Mouse (Mus musculus): Measurements from ENCODE around the gene Polr1b.

The Polr1b gene

DNA sequence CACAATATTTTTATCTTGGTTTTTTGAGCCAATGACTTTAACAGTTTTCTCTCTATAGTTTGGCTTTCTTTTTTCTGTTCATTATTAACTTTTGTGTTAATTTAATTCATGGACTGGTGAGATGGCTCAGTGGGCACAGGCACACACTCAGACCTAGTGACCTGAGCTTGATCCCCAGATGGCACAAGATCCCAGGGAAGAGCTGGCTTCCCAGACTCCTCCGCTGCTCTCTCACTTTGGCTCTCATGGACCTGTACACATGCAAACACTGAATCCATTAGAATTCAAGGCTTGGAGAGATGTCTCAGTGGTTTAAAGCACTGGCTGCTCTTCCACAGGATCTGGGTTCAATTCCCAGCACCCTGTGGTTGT lies 15.6 kb downstream of the Polr1b start:
- DNase-seq (ENCODE audit: low spot score in 2 of 2), result no peak

DNA sequence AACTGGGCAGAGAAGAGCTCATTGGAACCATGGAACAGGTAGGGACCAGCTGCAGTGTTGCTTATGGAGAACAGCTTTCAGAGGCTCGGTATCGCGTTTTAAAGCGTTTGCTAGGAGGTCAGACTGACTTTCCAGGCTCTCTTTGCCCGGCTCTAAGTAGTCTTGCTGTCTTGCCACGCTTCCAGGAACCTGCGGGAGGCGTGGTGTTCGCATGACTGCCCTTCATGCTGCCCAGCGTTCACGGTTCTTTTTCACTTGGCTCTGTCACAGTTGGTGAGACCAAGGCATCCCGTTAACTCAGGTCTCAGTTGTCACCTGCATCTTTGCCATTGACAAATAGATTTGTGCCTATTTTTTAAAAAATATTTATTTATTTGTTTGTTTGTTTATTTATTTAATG lies 17.3 kb downstream of the Polr1b start:
- no peak for DNase-seq (ENCODE audit: low spot score in 2 of 2)

DNA sequence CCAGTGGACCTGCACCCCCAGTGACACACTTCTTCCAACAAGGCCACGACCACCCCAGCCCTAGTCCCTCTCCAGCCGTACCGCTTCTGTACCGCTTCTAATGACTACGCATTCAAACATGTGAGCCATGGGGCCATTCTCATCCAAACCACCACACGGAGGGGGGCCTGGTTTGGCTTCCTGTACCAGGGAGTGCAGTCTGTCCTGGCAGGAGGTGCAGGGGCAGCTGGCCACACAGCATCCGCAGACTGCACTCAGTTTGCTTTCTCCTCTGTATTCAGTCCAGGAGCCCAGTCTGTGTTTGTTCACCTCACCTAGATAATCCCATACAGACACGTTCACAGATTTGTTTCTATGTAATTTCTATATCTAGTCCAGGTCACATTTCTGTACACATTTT lies 21.2 kb downstream of the Polr1b start:
- DNase-seq (ENCODE audit: low spot score in 2 of 2), result no peak

GRCm38 (mm10) chr2:129129412-129129929 lies 28.7 kb downstream of the Polr1b start, which contains the start of gene Chchd5:
Gene Chchd5 (plus strand): TSS chr2:129129700.
- DNase-seq (ENCODE audit: low spot score in 2 of 2), result peak; percentile 85 to 92

GRCm38 (mm10) chr2:129129987-129130545 lies 29.3 kb downstream of the Polr1b start:
- DNase-seq (ENCODE audit: low spot score in 2 of 2), result no peak

DNA sequence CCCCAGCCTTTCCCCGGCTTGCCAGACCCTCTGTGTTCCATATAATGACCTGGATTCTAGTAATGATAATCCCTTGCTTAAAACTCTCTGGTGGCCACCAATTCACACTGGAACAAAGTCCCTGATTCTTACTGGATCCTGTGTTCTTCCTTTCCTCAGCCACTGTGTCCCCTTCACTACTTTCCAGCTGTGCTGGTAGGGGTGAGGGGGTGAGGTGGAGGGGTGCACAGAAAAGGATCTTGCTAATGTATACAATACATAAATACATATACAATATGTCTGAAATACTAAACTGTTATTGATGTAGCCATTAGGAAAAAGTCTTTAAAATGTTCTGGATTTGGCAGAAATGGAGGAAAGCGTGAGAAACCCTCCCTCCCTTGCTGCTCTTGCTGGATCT lies 30.0 kb downstream of the Polr1b start:
- no peak for DNase-seq (ENCODE audit: low spot score in 2 of 2)

GRCm38 (mm10) chr2:129132231-129132630 lies 31.4 kb downstream of the Polr1b start:
- DNase-seq (ENCODE audit: low spot score in 2 of 2), result no peak

DNA sequence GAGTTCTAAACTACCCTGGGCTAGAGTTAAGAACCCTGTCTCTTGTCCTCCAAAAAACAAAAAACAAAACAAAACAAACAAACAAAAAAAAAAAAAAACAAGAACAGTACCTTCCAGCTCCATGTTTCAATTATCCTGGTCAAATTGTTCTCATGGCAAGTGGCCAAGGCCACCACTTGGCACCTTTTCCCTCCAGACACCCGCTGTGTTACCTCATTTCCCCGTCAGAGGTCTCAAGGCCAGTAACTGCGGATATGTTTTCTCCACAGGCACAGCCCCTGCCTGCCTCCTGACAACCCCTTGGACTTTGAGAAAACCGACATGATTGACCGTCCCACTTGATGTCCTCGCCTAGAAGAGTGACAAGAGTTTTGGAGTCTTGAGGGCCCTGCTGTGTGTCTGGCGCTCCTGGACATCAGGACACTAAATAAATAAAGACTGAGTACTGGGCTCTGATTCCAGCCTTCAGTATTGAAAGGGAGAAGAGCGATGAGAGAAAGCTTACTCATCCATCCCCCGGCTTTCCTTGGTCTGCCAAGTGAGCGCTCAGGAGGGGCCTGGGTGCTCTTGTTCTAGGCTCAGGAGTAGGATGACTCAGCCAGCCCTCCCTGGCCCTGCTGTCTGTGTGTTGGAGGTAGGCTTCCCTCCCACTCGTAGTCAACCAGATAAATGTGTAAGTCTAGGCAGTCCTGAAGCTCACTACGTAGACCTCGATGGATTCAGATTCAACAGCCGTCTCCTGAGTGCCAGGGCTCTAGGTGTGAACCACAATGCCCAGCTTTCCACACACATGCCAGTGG lies 32.4 kb downstream of the Polr1b start:
- no peak for DNase-seq (ENCODE audit: low spot score in 2 of 2)

DNA sequence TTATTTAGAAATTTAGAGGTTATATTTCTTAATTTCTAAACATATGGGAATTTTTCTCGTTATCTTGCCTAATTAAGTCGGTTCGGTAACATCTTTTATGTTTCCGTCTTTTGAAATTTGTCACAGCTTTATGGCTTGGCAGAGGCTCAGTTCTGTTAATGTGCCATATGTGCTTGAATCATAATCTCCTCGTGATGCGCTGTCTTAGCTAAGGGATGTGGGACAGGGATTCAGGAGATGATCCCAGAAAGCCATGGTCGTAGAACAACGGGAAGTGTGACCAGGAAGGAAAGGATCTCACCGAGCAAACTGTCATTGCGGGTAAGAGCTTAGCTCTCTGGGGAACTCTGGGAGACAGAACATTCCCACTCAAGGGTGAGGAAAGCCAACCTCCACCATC lies 39.1 kb downstream of the Polr1b start:
- DNase-seq (ENCODE audit: low spot score in 2 of 2), result no peak

GRCm38 (mm10) chr2:129148836-129149235 lies 48.0 kb downstream of the Polr1b start:
- no peak for DNase-seq (ENCODE audit: low spot score in 2 of 2)

DNA sequence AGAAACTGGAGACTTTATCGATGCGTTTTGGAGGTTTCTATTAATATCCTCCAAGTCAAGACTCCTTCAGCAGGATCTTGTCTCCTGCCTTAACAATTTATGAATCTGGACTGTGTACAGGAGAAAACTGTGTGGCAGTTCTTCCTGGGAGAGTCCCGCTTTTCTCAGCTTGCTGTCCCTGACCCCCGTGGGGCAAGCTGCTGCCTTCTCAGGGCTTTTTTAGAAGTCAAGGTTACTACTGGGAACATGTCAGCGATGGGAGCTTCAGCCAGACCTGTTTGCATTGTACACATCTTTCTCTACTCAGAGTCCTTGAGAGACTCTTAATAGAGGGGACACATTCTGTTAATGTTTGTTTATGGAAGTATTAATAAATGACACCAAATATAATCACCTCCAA lies 49.6 kb downstream of the Polr1b start:
- no peak for DNase-seq (ENCODE audit: low spot score in 2 of 2)

DNA sequence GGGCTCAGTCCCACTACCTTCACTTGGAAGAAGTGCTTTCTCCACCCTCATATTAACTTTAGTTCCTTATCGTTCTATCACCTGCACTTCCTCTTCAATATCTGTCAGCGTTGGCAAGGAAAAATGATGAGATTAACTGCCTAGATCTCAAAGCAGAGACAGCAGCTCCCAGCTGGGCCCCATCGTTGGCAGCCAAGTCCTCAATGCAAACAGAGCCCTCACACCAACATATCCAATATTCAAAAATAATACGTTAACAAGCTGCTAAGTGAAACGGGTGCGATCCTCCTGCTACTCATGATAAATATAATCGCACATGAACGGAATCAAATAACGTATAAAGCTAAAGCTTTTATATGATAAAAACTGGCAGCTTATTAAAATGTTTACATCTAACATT lies 50.3 kb downstream of the Polr1b start:
- no peak for DNase-seq (ENCODE audit: low spot score in 2 of 2)

DNA sequence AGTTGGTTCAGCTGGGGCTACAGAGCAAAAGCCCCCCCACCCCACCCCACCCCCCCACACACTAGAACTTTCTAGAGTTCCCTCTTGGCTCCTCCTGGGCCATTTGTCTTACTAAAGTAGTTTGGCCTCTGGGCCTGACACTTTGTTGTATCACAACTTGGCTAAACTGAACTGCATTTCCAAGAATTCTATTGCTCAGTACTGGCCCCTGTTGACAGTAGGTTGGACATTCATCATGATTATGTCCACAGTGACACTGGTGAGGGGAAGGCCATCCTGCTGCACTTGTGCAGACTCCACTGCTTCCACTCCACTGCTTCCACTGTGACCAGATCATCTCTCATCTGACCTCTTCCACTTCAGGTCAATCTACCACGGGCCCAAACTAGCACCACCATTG lies 52.0 kb downstream of the Polr1b start:
- DNase-seq (ENCODE audit: low spot score in 2 of 2), result no peak

- no peak for DNase-seq (ENCODE audit: low spot score in 2 of 2)
Measured at GRCm38 (mm10) chr2:129164815-129165214, 64.0 kb downstream of the Polr1b start.

DNA sequence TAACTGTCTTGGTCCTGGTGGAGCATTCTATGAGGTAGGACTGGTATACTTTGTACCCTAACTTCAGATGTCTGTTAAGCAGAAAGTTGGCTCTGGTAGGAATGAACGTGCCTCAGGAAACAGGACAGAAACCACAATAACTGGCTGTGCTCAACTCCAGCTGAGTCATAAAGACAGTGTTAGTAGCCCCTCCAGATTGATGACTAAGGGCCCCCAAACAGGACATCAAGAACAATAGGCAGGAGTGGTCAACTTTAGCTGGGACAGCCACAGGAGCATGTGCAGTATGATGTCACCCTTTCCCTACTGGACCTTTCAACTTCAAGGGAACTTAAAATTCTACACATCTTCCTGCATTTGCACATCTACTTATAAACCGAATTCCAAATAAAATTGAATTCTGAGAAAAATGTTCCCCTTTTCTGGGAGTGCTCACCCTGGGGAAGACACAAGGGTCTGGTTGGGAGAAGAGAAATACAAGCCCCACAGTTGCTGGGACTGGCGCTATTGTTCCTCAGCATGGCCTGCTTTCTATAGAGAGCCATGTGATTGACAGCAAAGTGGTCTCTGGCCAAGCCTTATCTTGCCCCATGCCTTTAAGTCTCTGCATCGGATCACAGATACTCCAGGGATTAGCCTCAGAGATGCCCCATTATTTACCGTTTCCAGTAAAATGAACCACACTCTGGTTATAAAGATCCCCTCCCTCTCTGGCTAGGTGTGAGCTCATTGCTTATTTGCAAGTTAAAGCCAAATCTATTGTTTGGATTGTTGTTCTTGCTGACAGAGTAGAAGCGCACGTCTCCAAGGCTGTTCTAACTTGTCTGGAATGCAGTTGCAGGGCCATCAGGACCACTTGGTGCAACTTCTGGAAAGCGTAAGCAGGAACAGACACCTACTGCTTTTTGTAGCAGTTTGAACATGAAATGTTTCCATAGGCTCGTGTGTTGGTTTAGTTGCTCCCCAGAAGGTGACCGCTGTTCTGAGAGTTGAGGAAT lies 66.0 kb downstream of the Polr1b start:
- no peak for DNase-seq (ENCODE audit: low spot score in 2 of 2)

DNA sequence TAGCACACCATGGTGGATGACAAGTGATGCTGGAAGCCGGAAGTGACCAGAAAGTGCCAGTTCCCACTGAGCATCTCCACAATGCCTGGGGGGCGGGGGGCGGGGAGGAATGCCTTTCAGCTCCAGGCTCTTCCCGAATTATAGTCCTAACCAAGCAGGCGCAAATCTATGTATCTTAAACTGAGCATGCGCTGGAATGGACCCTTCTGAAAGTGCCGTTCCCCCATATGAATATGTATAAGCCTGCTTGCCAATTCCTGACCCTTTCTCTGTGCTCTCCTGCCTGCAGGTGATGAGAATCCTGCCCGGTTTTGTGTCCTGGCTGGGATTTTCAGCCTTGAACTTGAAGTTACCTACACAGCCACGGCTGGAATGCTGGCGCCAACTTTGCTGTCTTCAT lies 72.6 kb downstream of the Polr1b start:
- no peak for DNase-seq (ENCODE audit: low spot score in 2 of 2)

GRCm38 (mm10) chr2:129174474-129174873 lies 73.7 kb downstream of the Polr1b start:
- DNase-seq (ENCODE audit: low spot score in 2 of 2), result peak; percentile 35 to 54

- DNase-seq (ENCODE audit: low spot score in 2 of 2), result no peak
Measured at GRCm38 (mm10) chr2:129175636-129176035, 74.8 kb downstream of the Polr1b start.

Measured in urinary bladder, postnatal 36 days (tissue).